Mouse (Mus musculus) liver, embryonic 11.5 days (tissue): Measurements from ENCODE around the gene Rps12-ps3. TPM values are rescaled to one million over a fixed set of nuclear protein-coding genes. Genes with fewer than 3 reads are reported as not detected.

ENCODE experiments used
- ATAC-seq: fragments of 200-750 bp; cut with Nextera tagmentation; replicated peaks from 2 replicates; pipeline ENCODE4 v1.8.0; 2017; ENCODE audit warnings: moderate number of reproducible peaks, mild to moderate bottlenecking, moderate TSS enrichment, moderate library complexity; ENCODE audit not compliant: low FRiP score
- DNase-seq: peaks from one replicate; pipeline ENCODE4 v3.0.0-alpha.2; 2017; ENCODE audit warnings: low spot score
- H3K27ac ChIP-seq: fragments of 300-500 bp; sonication (generic); 2 replicates; pipeline ENCODE4 v1.5.1; 2014; ENCODE audit warnings: mild to moderate bottlenecking, low read depth, low read length, control low read depth
- H3K27me3 ChIP-seq: fragments of 300-500 bp; sonication (generic); replicated peaks from 2 replicates; pipeline ENCODE4 v1.6.1; 2014; ENCODE audit warnings: low read length, mixed read lengths; ENCODE audit not compliant: control insufficient read depth, insufficient read depth
- H3K36me3 ChIP-seq: fragments of 300-500 bp; sonication (generic); 2 replicates; pipeline ENCODE4 v1.6.1; 2014; ENCODE audit warnings: mild to moderate bottlenecking, low read length, moderate library complexity, mixed read lengths; ENCODE audit not compliant: control insufficient read depth, insufficient read depth
- H3K4me1 ChIP-seq: fragments of 300-500 bp; sonication (generic); replicated peaks from 2 replicates; pipeline ENCODE4 v1.6.1; 2014; ENCODE audit warnings: low read length, mixed read lengths; ENCODE audit not compliant: control insufficient read depth, insufficient read depth
- H3K4me2 ChIP-seq: fragments of 300-500 bp; sonication (generic); 2 replicates; pipeline ENCODE4 v1.6.1; 2014; ENCODE audit warnings: mild to moderate bottlenecking, control low read depth, moderate library complexity
- H3K4me3 ChIP-seq: fragments of 300-500 bp; sonication (generic); 2 replicates; pipeline ENCODE4 v1.5.1; 2014; ENCODE audit warnings: low read depth, low read length, control low read depth
- H3K9ac ChIP-seq: fragments of 300-500 bp; sonication (generic); 2 replicates; pipeline ENCODE4 v1.6.1; 2014; ENCODE audit warnings: low read depth, low read length, control low read depth
- H3K9me3 ChIP-seq: fragments of 300-500 bp; sonication (generic); 2 replicates; pipeline ENCODE4 v1.6.1; 2016; ENCODE audit warnings: low read length, inconsistent platforms, mixed read lengths; ENCODE audit not compliant: control insufficient read depth
- WGBS: fragments of 180-500 bp; shearing (Covaris S2); extraction: QIAGEN DNeasy Blood & Tissue Kit; methylation state at CpG from one replicate; pipeline ENCODE4 v1.1.7; 2014; 5-methylcytosine and 5-hydroxymethylcytosine counted together
- polyA plus RNA-seq: library from polyadenylated mRNA; unstranded; fragments of >200 nt; fragmentation: Nextera tagmentation; extraction: Ambion mirVana; gene quantifications from 2 replicates; pipeline ENCODE4 v1.2.1, GENCODE M21; 2014

Gene Rps12-ps3
- 63.6 and 85.2 TPM in 2 replicates for polyA plus RNA-seq

- H3K27me3 ChIP-seq = no peaks in the 10 kb centered on the region
- H3K27ac ChIP-seq = no peak within 1 kb of the TSS
- DNase-seq (no peak), ATAC-seq (no peak)
- WGBS = 93% methylated on average over 12 of the region's 14 CpGs
- H3K4me2 ChIP-seq = no peak within 1 kb of the TSS
- H3K36me3 ChIP-seq = no peaks in the 10 kb centered on the region
- H3K4me3 ChIP-seq = no peak within 1 kb of the TSS
- H3K9ac ChIP-seq = no peak within 1 kb of the TSS
- no peaks in the 10 kb centered on the region for H3K4me1 ChIP-seq
- no peaks in the 10 kb centered on the region for H3K9me3 ChIP-seq
Observed at GRCm38 (mm10) chr19:59321990-59322389, at the start of gene Rps12-ps3. TSS of gene Rps12-ps3 (plus strand) at chr19:59322290.

GRCm38 (mm10) chr19:59273190-59273589, 48.9 kb upstream of the Rps12-ps3 start:
- H3K9ac ChIP-seq = no peak overlapping the region
- no peaks in the 10 kb centered on the region for H3K27me3 ChIP-seq
- no peak overlapping the region for H3K4me3 ChIP-seq
- no peaks in the 10 kb centered on the region for H3K4me1 ChIP-seq
- DNase-seq (peak; percentile 26), ATAC-seq (no peak)
- no peak overlapping the region for H3K4me2 ChIP-seq
- no peaks in the 10 kb centered on the region for H3K36me3 ChIP-seq
- H3K9me3 ChIP-seq = no peaks in the 10 kb centered on the region
- 81% methylated on average over 7 of the region's 7 CpGs for WGBS
- no peak overlapping the region for H3K27ac ChIP-seq

DNA sequence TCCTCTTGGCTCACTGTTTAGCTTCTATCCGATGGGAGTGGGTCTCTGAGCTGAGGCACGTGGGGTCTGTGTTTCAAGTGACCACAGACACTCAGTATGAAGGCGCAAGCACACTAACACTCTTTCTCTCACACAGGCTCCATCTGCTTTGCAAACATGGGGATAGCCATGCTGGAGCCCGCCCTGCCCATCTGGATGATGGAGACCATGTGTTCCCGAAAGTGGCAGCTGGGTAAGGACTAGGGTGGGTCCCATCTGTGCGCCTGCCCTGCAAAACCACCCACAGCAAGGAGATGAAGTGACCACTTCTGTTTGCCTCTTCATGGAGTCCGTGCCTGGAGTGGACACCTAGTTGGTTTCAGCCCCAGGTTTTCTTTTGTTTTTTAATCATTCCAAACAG, 45.7 kb upstream of the Rps12-ps3 start:
- no peaks in the 10 kb centered on the region for H3K9me3 ChIP-seq
- no peak overlapping the region for H3K27ac ChIP-seq
- no peaks in the 10 kb centered on the region for H3K27me3 ChIP-seq
- 92% methylated on average over 7 of the region's 7 CpGs for WGBS
- no peaks in the 10 kb centered on the region for H3K36me3 ChIP-seq
- ATAC-seq (no peak), DNase-seq (peak; percentile 14)
- H3K4me2 ChIP-seq = no peak overlapping the region
- H3K4me1 ChIP-seq = no peaks in the 10 kb centered on the region
- no peak overlapping the region for H3K9ac ChIP-seq
- no peak overlapping the region for H3K4me3 ChIP-seq

DNA sequence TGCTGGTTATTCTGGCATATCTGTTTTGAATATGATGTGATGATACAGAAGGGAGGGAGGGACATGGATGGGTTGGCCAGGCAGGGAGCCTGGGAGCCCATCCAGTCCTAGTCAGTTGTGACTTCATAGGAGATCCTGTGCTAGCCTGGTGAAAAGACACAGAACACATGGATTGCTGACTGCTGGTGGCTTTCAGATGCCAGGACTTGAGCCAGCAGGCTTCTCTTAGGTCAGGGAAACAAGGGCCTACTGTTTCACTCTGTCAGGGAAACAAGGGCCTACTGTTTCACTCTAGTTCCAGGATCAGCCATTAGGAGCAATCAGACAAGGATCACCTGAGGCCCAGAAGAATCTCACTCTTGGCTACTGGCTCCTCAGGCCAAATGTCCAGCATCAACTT, 41.2 kb upstream of the Rps12-ps3 start:
- no peaks in the 10 kb centered on the region for H3K9me3 ChIP-seq
- H3K4me2 ChIP-seq = no peak overlapping the region
- no peak overlapping the region for H3K9ac ChIP-seq
- no peaks in the 10 kb centered on the region for H3K4me1 ChIP-seq
- H3K36me3 ChIP-seq = no peaks in the 10 kb centered on the region
- no peak overlapping the region for H3K4me3 ChIP-seq
- DNase-seq = no peak
- no peak overlapping the region for H3K27ac ChIP-seq
- no peaks in the 10 kb centered on the region for H3K27me3 ChIP-seq
- no peak for ATAC-seq

GRCm38 (mm10) chr19:59282001-59282400, 40.1 kb upstream of the Rps12-ps3 start:
- no peaks in the 10 kb centered on the region for H3K4me1 ChIP-seq
- H3K9ac ChIP-seq = no peak overlapping the region
- DNase-seq (peak; percentile 17), ATAC-seq (no peak)
- H3K4me3 ChIP-seq = no peak overlapping the region
- no peaks in the 10 kb centered on the region for H3K36me3 ChIP-seq
- no peaks in the 10 kb centered on the region for H3K27me3 ChIP-seq
- H3K4me2 ChIP-seq = no peak overlapping the region
- no peaks in the 10 kb centered on the region for H3K9me3 ChIP-seq
- H3K27ac ChIP-seq = no peak overlapping the region
- WGBS = 86% methylated on average over 3 of the region's 3 CpGs

GRCm38 (mm10) chr19:59289042-59289441, 33.0 kb upstream of the Rps12-ps3 start:
- no peak overlapping the region for H3K4me3 ChIP-seq
- H3K36me3 ChIP-seq = no peaks in the 10 kb centered on the region
- H3K4me2 ChIP-seq = no peak overlapping the region
- no peak overlapping the region for H3K27ac ChIP-seq
- no peak for DNase-seq
- H3K9me3 ChIP-seq = no peaks in the 10 kb centered on the region
- no peaks in the 10 kb centered on the region for H3K27me3 ChIP-seq
- no peak overlapping the region for H3K9ac ChIP-seq
- no peak for ATAC-seq
- no peaks in the 10 kb centered on the region; the same call in 1 of the 2 replicates for H3K4me1 ChIP-seq

DNA sequence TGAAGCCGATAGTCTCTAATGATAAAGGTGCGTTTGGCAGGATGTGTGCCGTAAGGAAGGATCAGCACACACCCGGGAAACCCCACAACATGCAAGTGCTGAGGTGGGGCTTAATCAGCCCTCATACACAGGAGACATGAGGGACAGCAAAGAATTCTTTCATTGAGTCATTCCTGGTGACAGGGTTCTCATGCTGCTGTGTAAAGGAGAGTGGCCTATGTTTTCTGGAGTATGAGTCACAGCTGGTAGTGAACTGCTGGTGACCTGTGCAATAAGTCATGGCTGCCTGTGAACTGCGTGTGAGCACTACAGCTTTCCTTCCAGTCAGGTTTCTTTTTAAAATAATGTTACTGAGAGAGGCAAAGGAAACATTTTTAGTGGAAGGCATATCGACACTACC, 32.3 kb upstream of the Rps12-ps3 start:
- no peaks in the 10 kb centered on the region for H3K9me3 ChIP-seq
- no peaks in the 10 kb centered on the region; the same call in 1 of the 2 replicates for H3K4me1 ChIP-seq
- H3K27me3 ChIP-seq = no peaks in the 10 kb centered on the region
- H3K9ac ChIP-seq = no peak overlapping the region
- 85% methylated on average over 6 of the region's 6 CpGs for WGBS
- no peaks in the 10 kb centered on the region for H3K36me3 ChIP-seq
- no peak for ATAC-seq
- DNase-seq = no peak
- no peak overlapping the region for H3K27ac ChIP-seq
- H3K4me3 ChIP-seq = no peak overlapping the region
- H3K4me2 ChIP-seq = no peak overlapping the region

DNA sequence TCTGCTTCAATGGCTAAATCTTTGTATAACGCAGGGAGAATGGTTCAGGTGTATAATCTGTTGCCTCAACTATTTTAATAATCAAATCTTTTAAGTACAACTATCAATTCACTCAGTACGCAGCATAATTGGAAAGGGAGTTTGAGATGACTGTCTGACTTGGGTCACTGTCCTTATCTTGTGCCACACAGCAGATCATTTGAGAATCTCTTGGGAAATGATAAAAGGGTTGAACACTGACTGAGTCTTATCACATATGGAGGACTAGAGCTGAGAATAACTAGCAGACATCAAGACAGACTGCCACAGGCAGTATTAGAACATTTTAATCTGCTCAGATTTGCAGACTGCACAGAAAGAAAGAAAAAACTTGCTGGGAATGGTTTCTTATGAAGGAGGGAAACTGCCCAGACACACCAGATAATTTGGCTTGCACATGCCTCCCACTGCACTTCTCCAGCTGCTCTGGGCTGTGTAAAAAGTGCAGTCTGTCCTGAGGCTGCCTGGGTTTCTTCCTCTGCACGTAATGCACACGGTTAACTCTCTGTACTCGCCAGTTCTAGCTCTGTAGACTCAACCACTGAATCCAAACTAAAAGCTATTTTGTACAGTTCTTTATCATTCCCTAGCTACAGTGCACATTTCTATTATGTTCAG, 29.8 kb upstream of the Rps12-ps3 start:
- H3K27ac ChIP-seq = no peak overlapping the region
- H3K4me3 ChIP-seq = no peak overlapping the region
- H3K4me2 ChIP-seq = no peak overlapping the region
- H3K9me3 ChIP-seq = no peaks in the 10 kb centered on the region
- H3K27me3 ChIP-seq = no peaks in the 10 kb centered on the region
- DNase-seq (no peak), ATAC-seq (no peak; the same call in 1 of the 2 replicates)
- no peak overlapping the region for H3K9ac ChIP-seq
- WGBS = 79% methylated on average over 5 of the region's 5 CpGs
- H3K36me3 ChIP-seq = no peaks in the 10 kb centered on the region
- no peaks in the 10 kb centered on the region; the same call in 1 of the 2 replicates for H3K4me1 ChIP-seq

DNA sequence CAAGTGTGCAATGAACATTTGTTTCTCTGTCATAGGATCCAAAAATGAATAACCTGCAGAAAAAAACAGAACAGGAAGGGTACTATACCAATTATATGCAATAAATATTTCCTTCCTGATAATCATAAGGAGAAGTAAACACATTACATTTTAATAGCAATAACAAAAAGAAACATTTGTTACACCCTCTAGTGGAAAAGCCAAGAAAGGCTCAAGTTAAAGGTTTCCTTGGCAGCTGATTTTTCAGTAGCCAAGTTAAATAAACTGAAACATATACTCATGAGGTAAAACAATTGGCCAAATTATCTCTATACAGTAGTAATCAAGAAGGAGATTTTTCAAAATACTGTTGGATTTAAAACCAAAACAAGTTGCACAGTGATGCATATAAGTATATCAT, 6.8 kb upstream of the Rps12-ps3 start:
- Histone ChIP-seq H3K4me3 (no peak overlapping the region), H3K4me2 (no peak overlapping the region), H3K27me3 (no peaks in the 10 kb centered on the region), H3K9ac (no peak overlapping the region), H3K36me3 (peaks cover 5% of the 10 kb centered on the region; the same call in 1 of the 2 replicates), H3K9me3 (no peaks in the 10 kb centered on the region), H3K4me1 (no peaks in the 10 kb centered on the region), H3K27ac (no peak overlapping the region)
- DNase-seq = no peak
- no peak for ATAC-seq
